Mouse (Mus musculus): ENCODE results near the gene Cox7b2.
"Not testable (repeated sequence)": the region's sequence is repeated elsewhere in the genome, so short reads cannot be mapped to it uniquely, and the experiment has no call there.

Gene Cox7b2

GRCm38 (mm10) chr5:71548079-71548478 is at the start of gene Cox7b2:
Gene Cox7b2 (minus strand): TSS chr5:71548205.
- no peak for DNase-seq (ENCODE audit: extremely low spot score, low read depth, low spot score)

- DNase-seq (ENCODE audit: extremely low spot score, low read depth, low spot score), result no peak
Measured at GRCm38 (mm10) chr5:71595321-71595720, 47.3 kb upstream of the Cox7b2 start.

GRCm38 (mm10) chr5:71593745-71594255 is 45.8 kb upstream of the Cox7b2 start:
- no peak for DNase-seq (ENCODE audit: extremely low spot score, low read depth, low spot score)

GRCm38 (mm10) chr5:71571646-71572237 is 23.7 kb upstream of the Cox7b2 start:
- no peak for DNase-seq (ENCODE audit: extremely low spot score, low read depth, low spot score)

GRCm38 (mm10) chr5:71545554-71545953 is 2.5 kb downstream of the Cox7b2 start:
- no peak for DNase-seq (ENCODE audit: extremely low spot score, low read depth, low spot score)

- DNase-seq (ENCODE audit: extremely low spot score, low read depth, low spot score), result not testable (repeated sequence)
Measured at GRCm38 (mm10) chr5:71525486-71525885, 22.5 kb downstream of the Cox7b2 start.

- DNase-seq (ENCODE audit: extremely low spot score, low read depth, low spot score), result peak; percentile 37
Measured at GRCm38 (mm10) chr5:71502058-71502678, 45.8 kb downstream of the Cox7b2 start.

GRCm38 (mm10) chr5:71495621-71496020 is 52.4 kb downstream of the Cox7b2 start:
- DNase-seq (ENCODE audit: extremely low spot score, low read depth, low spot score), result no peak

- no peak for DNase-seq (ENCODE audit: extremely low spot score, low read depth, low spot score)
Measured at GRCm38 (mm10) chr5:71456957-71457356, 91.0 kb downstream of the Cox7b2 start.

- no peak for DNase-seq (ENCODE audit: extremely low spot score, low read depth, low spot score)
Measured at GRCm38 (mm10) chr5:71440174-71440573, 107.8 kb downstream of the Cox7b2 start.

All from hindlimb bud, embryonic 11.5 days (tissue).